Mouse (Mus musculus) heart, adult 9 months (tissue): ENCODE data around the gene Krtap27-1.
A peak's percentile ranks its signal among the peaks of the same experiment; 100 is the strongest.

Experiments used
- DNase-seq, 2 experiments: peaks; one replicate each; pipeline ENCODE4 v3.0.0; 2022; ENCODE audit warnings: low spot score in 2 of 2

The Krtap27-1 gene

DNA sequence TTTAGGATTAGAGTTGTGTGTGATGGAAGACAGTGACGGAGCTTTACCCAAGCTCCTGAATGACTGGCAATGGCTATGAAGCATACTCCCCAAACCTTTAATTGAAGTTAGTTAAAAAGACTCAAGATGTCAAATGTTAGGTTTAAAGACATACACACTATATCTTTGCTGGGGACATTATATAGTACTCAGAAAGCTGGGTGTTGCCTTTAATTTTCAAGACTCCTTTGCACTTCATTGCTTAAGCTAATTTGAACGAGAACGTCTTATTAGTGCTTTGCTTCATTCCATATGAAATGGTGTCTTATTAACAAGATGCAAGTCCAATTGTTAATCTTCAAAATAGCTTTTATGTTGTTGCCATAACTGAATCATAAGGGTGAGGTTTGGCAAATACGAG lies at the start of gene Krtap27-1:
Gene Krtap27-1 (minus strand): TSS at position 101 of the 400 bp plus-strand sequence.
- no peak for DNase-seq

DNA sequence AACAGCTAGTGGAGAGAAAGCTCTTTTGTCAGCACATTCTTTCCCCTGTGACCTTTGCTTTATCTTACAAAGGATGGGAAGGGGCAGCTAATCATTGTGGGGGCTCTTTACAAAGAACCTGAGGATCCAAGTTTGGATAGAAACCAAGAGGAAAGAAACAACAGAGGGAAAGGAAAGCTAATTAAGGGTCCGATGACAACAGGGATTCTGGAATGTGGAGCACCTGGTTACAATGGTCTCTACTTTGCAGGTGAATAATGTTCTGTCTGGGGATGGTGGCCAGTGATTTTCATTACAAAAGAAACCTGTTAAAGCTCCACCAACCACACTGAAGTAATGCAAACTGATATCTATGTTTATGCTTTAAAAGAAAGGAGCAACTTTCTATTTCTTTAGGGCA lies 48.6 kb upstream of the Krtap27-1 start:
- no peak for DNase-seq

DNA sequence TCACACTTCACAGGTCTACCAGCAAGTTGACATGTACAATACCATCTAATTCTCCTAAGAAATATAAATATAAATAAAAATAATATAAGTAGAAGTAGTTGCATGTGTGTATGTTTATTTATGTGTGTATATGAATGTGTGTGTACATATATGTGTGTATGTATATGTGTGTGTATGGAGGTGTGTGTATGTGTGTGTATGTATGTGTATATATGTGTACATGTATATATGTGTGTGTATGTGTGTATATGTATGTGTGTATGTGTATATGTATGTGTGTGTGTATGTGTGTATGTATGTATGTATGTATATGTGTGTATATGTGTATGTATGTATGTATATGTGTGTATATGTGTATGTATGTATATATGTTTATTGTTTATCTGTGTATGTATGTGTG lies 45.1 kb upstream of the Krtap27-1 start:
- no peak for DNase-seq

DNA sequence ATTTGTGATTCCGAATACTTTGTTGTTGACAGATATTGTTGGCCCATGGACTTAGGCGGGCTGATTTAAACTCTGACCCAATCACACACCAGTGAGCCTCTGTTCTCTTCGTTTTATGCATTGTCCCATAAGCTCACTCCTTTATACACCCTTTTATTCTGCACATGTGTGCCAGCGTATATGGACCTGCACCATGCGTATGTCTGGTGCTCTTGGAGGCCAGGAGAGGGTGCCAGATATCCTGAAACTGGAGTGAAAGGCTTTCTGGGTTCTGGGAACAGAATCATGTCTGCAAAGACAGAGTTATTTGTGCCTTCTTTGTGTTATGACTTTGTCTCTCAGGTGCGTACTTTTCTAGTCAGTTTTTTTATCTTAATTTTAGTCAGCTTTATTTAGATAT lies 39.8 kb upstream of the Krtap27-1 start:
- no peak for DNase-seq

DNA sequence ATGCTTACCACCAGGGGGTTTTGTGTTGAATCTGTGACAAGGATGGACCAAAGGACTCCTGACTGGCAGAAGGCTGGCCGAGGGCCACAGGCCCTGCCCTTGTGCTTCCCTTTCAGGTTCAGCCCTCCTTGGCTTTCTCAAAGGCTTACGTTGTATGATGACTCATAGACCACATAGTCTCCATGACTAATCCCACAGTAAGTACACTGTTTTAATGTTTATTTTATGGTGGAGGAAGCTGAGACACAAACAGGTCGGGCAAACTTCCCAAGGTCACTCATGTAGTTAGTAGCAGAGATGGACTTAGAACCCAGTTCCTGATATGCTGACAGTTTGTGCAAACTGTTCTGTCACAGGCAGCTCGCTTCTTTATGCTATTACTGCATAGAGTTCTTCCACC lies 39.3 kb upstream of the Krtap27-1 start:
- no peak for DNase-seq

DNA sequence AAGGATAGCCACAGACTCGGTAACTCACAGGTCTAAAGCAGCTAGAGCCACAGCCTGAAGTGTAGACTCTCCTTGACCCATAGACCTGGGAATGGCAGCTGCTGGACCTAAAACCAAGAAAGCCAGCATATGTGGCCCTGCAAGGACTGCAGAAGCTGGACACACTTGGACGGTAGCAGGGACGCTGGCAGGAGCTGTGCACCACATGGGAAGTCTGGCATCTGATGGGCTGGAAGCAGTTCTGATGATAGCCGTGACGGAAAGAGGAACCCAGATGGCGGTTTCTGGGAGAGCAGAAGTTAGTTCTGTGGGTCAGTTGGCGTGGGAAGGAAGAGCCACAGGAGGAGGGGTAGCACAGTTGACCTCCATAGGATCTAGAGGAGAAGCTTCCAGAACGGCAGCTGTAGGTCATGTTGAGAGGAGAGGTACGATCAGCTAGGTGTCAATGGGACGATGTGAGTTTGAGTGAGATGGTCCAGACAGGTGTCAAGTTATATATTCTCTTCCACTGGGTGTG lies 36.1 kb upstream of the Krtap27-1 start, which contains the start of gene 2310061N02Rik:
Gene 2310061N02Rik (minus strand): TSS at position 467 of the 517 bp plus-strand sequence.
- no peak for DNase-seq

DNA sequence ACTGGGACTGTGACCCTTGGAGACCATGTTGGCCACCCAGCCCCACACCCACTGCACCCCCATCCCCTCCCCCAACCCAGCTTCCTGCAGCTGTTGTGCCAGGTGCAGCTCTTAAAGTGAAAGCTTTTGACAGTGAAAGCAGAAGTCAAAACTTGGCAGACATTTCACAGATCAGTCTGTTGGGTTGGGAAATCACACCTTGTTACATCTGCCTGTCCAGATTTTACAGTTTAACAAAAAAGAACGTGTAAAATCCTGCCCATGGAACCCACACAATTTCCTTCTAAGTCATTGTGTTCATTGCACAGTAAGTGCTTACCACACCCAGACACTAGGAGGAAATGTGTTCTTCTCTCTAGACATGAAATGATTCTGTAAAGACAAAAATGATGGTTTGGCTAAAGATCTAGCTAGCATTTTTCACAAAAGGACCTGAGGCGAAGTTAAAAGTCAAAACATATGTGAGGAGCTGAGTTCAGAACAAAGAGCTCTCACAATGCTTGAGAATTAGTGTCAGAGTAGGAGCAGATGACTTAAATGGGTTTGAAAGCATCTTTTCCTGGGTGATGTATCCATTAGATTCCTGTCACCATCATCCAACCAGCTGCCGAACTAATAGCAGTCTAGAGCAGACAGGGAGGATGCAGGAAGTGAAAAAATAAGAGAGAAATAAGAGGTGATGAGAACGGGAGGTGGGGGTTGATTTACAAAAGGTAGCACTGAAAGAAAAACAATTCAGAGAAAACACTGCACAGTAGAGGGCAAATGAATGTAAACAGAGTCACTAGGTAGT lies 29.8 kb upstream of the Krtap27-1 start:
- no peak for DNase-seq

DNA sequence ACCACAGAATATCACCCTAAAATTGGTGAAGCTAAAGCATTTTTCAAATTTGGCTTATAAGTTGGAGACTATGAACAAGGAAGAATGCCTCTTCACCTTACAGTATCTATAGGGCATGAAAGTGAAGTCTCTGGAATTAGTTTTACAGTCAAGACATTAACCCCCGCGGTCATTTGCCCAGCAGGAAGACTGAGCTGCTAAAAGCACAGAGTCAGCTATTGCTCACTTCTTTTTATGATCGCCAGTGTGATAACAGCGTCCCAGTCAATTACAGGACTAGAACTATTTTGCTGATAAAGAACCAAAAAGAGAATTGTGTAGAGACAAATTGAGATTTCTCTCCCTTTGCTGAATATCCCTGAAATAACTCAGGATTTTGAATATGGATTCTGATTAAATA lies 24.8 kb upstream of the Krtap27-1 start:
- DNase-seq = no peak

DNA sequence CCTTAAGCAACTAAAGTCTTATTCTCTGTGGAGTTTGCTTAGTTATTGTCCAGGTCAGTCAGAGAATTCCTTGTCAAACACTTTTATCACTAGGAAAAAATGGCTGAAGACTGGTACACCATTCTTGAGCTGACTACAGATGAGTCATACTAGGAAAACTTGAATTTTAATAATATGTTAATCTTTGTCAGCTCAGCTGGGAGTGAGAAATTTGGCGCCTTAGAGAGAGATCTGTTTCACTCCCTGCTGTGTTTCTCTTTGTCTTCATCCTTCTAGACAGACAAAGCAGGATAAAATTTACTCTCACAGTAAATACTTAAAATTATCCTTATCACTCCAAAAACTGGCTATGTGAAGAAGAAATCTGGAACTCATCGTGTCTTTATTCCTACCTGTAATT lies 9.8 kb upstream of the Krtap27-1 start:
- DNase-seq = no peak

DNA sequence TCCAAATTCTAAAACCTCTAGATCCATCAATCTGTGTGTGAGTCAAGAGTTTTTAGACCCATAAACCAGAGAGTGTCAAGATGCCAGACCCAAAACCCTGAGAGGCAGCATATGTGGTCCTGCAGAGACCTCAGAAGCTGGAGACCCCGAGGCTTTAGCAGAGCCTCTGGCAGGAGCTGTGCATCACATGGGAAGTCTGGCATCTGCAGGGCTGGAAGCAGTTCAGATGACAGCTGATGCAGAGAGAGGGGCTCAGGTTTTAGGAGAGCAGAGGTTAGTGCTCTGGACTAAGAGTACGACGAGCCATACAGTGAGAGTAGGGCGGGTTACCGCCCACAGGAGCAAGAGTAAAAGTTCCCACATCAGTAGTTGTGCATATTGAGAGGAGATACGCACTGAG lies 7.6 kb upstream of the Krtap27-1 start:
- no peak for DNase-seq

DNA sequence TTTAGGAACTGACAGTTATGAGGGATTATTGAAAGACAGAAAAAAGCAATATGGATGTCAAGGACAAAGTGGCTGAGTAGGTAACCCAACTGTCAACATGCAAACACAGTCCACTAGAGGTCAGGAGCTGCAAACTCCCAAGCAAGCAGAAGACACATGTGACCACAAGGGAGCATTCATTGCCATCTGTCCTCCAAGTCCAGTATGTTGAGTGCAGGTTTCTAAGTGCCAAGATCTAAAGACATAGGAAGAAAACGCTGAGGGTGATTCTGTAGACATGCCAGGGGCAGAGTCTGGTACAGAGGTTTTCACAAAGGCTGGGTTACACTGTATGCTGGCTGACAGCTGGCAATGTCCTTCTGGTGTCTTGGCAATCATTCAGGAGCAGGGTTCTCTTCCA lies 14.0 kb downstream of the Krtap27-1 start:
- no peak for DNase-seq

DNA sequence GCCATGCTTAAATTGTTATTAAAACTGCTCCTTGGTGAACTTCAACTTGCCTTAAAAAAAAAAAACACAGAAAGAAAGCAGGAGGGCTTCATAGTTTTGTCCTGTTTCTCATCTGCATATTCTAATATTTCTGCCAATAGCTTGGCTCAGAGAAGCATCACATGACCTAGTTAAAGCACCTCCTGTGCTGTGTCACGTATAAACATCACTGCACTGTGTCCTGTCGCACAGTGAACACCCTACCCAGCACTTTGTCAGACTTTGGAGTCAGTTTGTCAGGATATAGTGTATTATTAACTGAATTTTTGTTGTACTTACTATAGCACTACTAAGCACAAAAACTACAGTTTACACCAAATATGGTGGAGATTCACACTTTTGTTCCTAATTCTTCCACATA lies 19.5 kb downstream of the Krtap27-1 start:
- no peak for DNase-seq

DNA sequence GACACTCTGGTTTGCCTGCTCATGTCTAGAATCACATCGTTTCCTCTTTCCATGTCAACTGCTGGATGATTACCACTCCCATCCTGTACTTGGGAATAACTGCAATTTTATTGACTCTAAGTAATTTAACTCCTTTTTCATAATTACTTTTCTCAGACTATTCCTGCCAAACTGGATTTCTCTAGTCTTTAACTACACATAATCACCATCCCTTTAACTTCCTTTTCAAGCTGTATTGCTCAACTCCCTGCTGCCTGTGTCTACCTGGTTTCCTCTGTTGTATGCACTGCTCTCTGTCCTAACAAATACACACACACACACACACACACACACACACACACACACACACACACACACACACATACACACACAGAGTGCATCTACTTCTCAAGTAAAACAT lies 20.4 kb downstream of the Krtap27-1 start:
- no peak for DNase-seq

DNA sequence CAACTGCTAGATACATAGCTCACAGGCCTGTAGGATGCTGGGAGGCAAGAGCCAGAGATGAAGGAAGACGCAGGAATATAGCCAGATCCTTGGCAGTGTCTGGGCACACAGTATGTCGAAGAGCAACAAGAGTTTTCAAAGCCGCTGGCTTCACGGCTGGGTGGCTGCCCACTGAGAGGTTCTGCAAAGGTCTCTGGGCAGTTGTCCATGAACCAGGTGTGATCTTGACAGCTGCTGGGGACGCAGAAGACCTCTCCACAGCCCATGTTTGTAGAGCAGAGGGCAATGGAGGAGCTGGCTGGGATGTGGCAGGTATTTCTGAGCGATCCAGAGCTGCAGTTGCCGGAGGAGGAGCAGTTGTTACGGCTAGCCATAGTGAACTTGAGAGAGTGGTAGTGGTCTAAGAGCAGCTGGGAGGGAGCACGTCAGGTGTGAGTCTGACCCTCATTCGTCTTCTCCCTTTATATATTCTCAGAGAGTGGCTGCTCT lies 24.1 kb downstream of the Krtap27-1 start, which contains the start of gene Krtap26-1:
Gene Krtap26-1 (minus strand): TSS at position 439 of the 489 bp plus-strand sequence.
- no peak for DNase-seq

DNA sequence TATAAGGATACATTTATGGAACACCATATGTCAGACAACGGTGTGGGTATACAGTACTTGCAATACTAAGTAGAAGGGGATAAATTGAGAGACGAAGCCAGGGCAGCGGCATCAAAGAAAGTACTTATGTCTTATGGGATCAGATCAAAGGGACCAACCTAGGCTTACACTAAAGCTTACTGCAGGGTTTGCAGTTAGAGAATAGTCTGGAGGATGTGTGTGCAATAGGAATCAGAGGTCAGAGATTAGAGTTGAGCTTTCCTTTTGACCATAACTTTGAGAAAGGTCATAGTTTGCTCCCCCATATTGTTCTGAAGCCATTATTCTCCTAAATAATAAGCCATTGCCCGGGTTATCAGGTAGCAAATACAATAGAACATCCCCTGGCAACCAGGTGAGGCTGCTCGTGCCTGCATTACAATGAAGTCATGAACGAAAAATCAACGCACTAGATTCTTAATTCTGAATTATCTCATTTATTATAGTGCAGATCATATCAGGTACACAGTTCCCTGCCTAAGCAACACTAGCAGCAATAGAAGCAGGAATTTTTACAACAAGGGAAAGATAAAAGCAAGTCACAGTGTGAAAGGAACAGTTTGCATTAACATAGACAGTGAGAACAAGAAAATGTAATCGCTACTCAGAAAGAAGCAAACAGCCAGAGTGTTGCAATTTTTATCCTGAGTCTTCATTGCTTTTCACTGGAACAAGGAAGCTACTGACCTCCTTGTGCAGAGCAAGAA lies 24.9 kb downstream of the Krtap27-1 start:
- DNase-seq = no peak

DNA sequence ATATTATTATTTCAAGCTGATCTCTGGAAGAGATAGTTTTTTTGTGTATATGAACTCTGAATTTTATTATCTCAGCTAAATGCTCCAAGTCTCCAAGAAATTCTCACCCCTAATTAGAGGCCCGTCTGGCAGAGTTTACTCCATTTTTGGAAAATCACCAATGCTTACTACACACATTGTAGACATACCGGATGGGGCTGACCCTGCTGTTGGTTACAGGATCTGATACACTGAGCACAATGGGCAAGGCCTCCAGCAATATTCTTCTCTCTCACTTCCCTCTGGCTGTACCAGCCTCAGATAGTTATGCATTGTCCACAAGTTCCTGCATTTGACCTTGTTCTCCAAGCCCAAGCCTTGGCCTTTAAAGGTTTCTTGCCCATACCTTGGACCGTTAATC lies 31.4 kb downstream of the Krtap27-1 start:
- no peak for DNase-seq

DNA sequence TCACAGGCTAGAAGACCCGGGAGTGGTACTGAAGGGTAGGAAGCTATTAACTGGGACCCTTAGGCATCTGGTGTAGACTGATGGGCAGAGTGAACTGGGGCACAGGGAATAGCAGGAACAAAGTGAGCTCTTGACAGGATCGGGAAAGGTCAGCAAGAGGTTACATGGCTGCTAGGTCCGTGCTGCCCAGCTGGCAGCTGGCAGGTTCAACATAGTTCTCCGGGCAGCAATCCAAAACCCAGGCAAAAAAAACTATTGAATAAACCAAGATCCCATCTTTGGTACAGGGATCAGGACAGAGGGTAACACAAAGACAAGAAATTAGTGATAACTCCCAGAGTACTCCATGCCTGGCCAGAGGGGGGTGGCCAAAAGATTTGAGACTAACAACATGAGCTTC lies 36.3 kb downstream of the Krtap27-1 start:
- DNase-seq = peak in 1 of 2 experiments; percentile 3

DNA sequence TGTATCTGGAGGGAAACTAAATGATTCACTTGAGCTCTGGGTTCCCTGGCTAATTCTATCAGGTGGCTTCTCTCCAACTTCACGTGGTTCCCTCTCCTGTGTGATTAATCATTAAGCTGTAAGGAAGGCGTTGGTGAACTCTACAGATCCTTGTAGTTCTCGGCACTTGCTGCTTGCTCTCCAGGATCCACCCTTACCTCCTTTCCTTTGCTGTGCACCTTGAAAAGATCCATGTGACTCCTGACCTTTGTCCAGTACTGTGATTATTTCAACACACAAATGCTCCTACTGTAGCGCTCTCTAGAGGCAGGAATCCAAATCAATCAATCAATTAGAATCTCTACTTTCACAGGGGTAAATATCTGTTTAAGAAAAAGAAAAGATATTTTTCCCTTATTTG lies 40.0 kb downstream of the Krtap27-1 start:
- DNase-seq = no peak

DNA sequence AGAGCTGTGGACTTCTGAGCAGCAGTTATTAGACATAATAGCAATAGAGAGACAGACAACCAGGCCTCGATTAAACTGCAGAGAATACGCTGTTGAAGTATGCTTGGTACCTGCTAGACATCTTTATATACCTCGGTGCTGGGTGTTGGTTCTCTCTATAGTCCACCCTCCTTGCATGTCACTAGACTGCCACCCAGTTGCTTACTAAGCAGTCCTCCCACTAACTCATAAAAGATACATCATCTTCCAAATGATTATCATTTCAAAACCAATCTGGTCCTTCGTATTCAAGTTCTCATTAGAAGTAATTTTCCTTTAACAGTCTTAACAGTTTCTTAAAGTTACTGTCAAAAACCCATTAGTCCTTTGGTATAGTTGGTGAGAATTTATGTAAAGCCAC lies 43.9 kb downstream of the Krtap27-1 start, which contains the start of gene 2310079G19Rik:
Gene 2310079G19Rik (minus strand): TSS at position 101 of the 400 bp plus-strand sequence.
- no peak for DNase-seq
